Mouse (Mus musculus) myocyte (in vitro differentiated cells): ENCODE measurements around the gene Cldn9. TPM values are rescaled to one million over a fixed set of nuclear protein-coding genes. Genes with fewer than 3 reads are reported as not detected.

Source experiments
- H3K27me3 ChIP-seq: one replicate; pipeline ENCODE4 v1.6.1; 2011; ENCODE audit not compliant: control insufficient read depth, insufficient read depth, insufficient read length
- H3K36me3 ChIP-seq: one replicate; pipeline ENCODE4 v1.6.1; 2011; ENCODE audit not compliant: control insufficient read depth, insufficient read depth
- H3K4me2 ChIP-seq: one replicate; pipeline ENCODE4 v1.6.1; 2011; ENCODE audit warnings: low read depth, control low read depth
- H3K4me3 ChIP-seq: one replicate; pipeline ENCODE4 v1.5.1; 2011; ENCODE audit warnings: mild to moderate bottlenecking, control low read depth, moderate library complexity
- H3K79me2 ChIP-seq: one replicate; pipeline ENCODE4 v1.6.1; 2011; ENCODE audit not compliant: control insufficient read depth, insufficient read depth
- H3ac ChIP-seq: one replicate; pipeline ENCODE4 v1.6.1; 2011; ENCODE audit not compliant: control insufficient read depth, insufficient read length
- CEBPB ChIP-seq: IDR thresholded peaks from 2 replicates; pipeline ENCODE4 v1.6.1; 2011; ENCODE audit warnings: mild to moderate bottlenecking, moderate library complexity; ENCODE audit not compliant: poor library complexity, insufficient read depth, severe bottlenecking
- E2F4 ChIP-seq: IDR thresholded peaks from one replicate; pipeline ENCODE4 v1.6.1; 2011; ENCODE audit warnings: mild to moderate bottlenecking, control low read depth, moderate library complexity; ENCODE audit not compliant: insufficient read depth
- MAX ChIP-seq: IDR thresholded peaks from one replicate; pipeline ENCODE4 v1.6.1; 2011; ENCODE audit warnings: low read depth, mild to moderate bottlenecking, control low read depth
- MYOD1 ChIP-seq, 3 experiments: IDR thresholded peaks; one replicate each; pipeline ENCODE4 v1.6.1; 2011; ENCODE audit warnings: control low read depth in 2 of 3, low read depth in 2 of 3, mild to moderate bottlenecking in 2 of 3, moderate library complexity in 1 of 3; ENCODE audit not compliant: insufficient read length in 2 of 3, control insufficient read depth in 1 of 3
- MYOG ChIP-seq, 3 experiments: IDR thresholded peaks; one replicate each; pipeline ENCODE4 v1.6.1; 2011; ENCODE audit warnings: control low read depth in 2 of 3, low read depth in 2 of 3, mild to moderate bottlenecking in 2 of 3; ENCODE audit not compliant: insufficient read length in 2 of 3, control insufficient read depth in 1 of 3, insufficient read depth in 1 of 3
- POLR2A ChIP-seq: IDR thresholded peaks from one replicate; pipeline ENCODE4 v1.6.1; 2011; ENCODE audit warnings: low read depth, mild to moderate bottlenecking, control low read depth, moderate library complexity; ENCODE audit not compliant: insufficient read length
- POLR2AphosphoS2 ChIP-seq: IDR thresholded peaks from one replicate; pipeline ENCODE4 v1.6.1; 2011; ENCODE audit warnings: low read depth, control low read depth; ENCODE audit not compliant: insufficient read length
- REST ChIP-seq: IDR thresholded peaks from one replicate; pipeline ENCODE4 v1.6.1; 2011; ENCODE audit warnings: mild to moderate bottlenecking, control low read depth, moderate library complexity; ENCODE audit not compliant: insufficient read depth, insufficient read length
- SRF ChIP-seq: IDR thresholded peaks from one replicate; pipeline ENCODE4 v1.6.1; 2011; ENCODE audit warnings: low read depth; ENCODE audit not compliant: control insufficient read depth, insufficient read length
- TCF12 ChIP-seq: IDR thresholded peaks from one replicate; pipeline ENCODE4 v1.6.1; 2011; ENCODE audit warnings: mild to moderate bottlenecking, control low read depth; ENCODE audit not compliant: poor library complexity, insufficient read depth, severe bottlenecking
- TCF3 ChIP-seq: IDR thresholded peaks from one replicate; pipeline ENCODE4 v1.6.1; 2011; ENCODE audit warnings: low read depth, control low read depth; ENCODE audit not compliant: insufficient read length
- USF1 ChIP-seq: IDR thresholded peaks from one replicate; pipeline ENCODE4 v1.6.1; 2011; ENCODE audit warnings: low read depth, mild to moderate bottlenecking, control low read depth, moderate library complexity
- polyA plus RNA-seq: library from polyadenylated mRNA; unstranded; fragments of >200 nt; fragmentation: generic; extraction: Trizol; gene quantifications from one replicate; pipeline ENCODE4 v1.2.1, GENCODE M21; 2012; ENCODE audit warnings: missing spikeins

Cldn9 gene
- polyA plus RNA-seq: 0.24 TPM

GRCm38 (mm10) chr17:23683856-23684672 is at the start of gene Cldn9:
TSS of gene Cldn9 (minus strand) at chr17:23684026.
- Histone ChIP-seq H3ac (no peak within 1 kb of the TSS), H3K4me2 (no peak within 1 kb of the TSS), H3K79me2 (no peaks in the 10 kb centered on the region), H3K4me3 (no peak within 1 kb of the TSS), H3K27me3 (no peaks in the 10 kb centered on the region), H3K36me3 (no peaks in the 10 kb centered on the region)
- TF ChIP-seq POLR2A (no peak), MYOD1 (IDR thresholded peaks at IDR 0.05; ENCODE audit: control insufficient read depth in 1 of 3, insufficient read length in 2 of 3, low read depth in 2 of 3) (peak in 1 of 3 experiments; percentile 24)

- TF ChIP-seq POLR2AphosphoS2 (no peak), MYOD1 (IDR thresholded peaks at IDR 0.05; ENCODE audit: control insufficient read depth in 1 of 3, insufficient read length in 2 of 3, low read depth in 2 of 3) (no peak), USF1 (no peak), MYOG (IDR thresholded peaks at IDR 0.05; ENCODE audit: control insufficient read depth in 1 of 3, insufficient read depth in 1 of 3, insufficient read length in 2 of 3, low read depth in 2 of 3) (no peak), POLR2A (no peak), TCF12 (no peak), E2F4 (no peak), REST (no peak), TCF3 (no peak)
- Histone ChIP-seq H3K27me3 (no peaks in the 10 kb centered on the region), H3ac (no peak overlapping the region), H3K36me3 (peaks cover 3% of the 10 kb centered on the region), H3K79me2 (no peaks in the 10 kb centered on the region), H3K4me3 (no peak overlapping the region), H3K4me2 (no peak overlapping the region)
These were observed 46.6 kb upstream of the Cldn9 start for GRCm38 (mm10) chr17:23730441-23730840.

GRCm38 (mm10) chr17:23726758-23727142 is 42.9 kb upstream of the Cldn9 start:
- Histone ChIP-seq H3K79me2 (no peaks in the 10 kb centered on the region), H3K4me2 (peak overlapping the region; percentile 73), H3K36me3 (no peaks in the 10 kb centered on the region), H3ac (peak overlapping the region; percentile 65), H3K4me3 (peak overlapping the region; percentile 40), H3K27me3 (no peaks in the 10 kb centered on the region)
- TF ChIP-seq SRF (no peak), POLR2A (no peak), MAX (no peak), CEBPB (peak; percentile 44; the same call in 1 of the 2 replicates), REST (no peak)

GRCm38 (mm10) chr17:23725999-23726757 is 42.4 kb upstream of the Cldn9 start, which contains the start of gene Pkmyt1:
TSS of gene Pkmyt1 (plus strand) at chr17:23726336.
- no peaks in the 10 kb centered on the region for H3K79me2 ChIP-seq
- H3K4me2 ChIP-seq: peak within 1 kb of the TSS; percentile 90
- peak within 1 kb of the TSS; percentile 40 for H3K4me3 ChIP-seq
- no peaks in the 10 kb centered on the region for H3K36me3 ChIP-seq
- TF ChIP-seq SRF: peak; percentile 16
- TF ChIP-seq E2F4: peak; percentile 53
- TF ChIP-seq POLR2A: peak; percentile 79
- TF ChIP-seq POLR2AphosphoS2: peak; percentile 88
- TF ChIP-seq TCF12: no peak
- H3K27me3 ChIP-seq: no peaks in the 10 kb centered on the region
- peak within 1 kb of the TSS; percentile 65 for H3ac ChIP-seq

GRCm38 (mm10) chr17:23725477-23725876 is 41.7 kb upstream of the Cldn9 start:
- Histone ChIP-seq H3K36me3 (no peaks in the 10 kb centered on the region), H3K27me3 (no peaks in the 10 kb centered on the region), H3ac (no peak overlapping the region), H3K4me3 (peak overlapping the region; percentile 40), H3K4me2 (peak overlapping the region; percentile 90), H3K79me2 (no peaks in the 10 kb centered on the region)
- TF ChIP-seq REST: no peak
- no peak for TF ChIP-seq E2F4
- no peak for TF ChIP-seq USF1
- no peak for TF ChIP-seq CEBPB
- TF ChIP-seq MYOG (IDR thresholded peaks at IDR 0.05; ENCODE audit: control insufficient read depth in 1 of 3, insufficient read depth in 1 of 3, insufficient read length in 2 of 3, low read depth in 2 of 3): no peak
- no peak for TF ChIP-seq TCF12
- TF ChIP-seq MAX: no peak
- TF ChIP-seq POLR2AphosphoS2: no peak
- TF ChIP-seq TCF3: no peak
- TF ChIP-seq MYOD1 (IDR thresholded peaks at IDR 0.05; ENCODE audit: control insufficient read depth in 1 of 3, insufficient read length in 2 of 3, low read depth in 2 of 3): no peak
- TF ChIP-seq POLR2A: no peak
- no peak for TF ChIP-seq SRF
